Mouse (Mus musculus): Measurements from ENCODE around the gene Ccl3.

DNA sequence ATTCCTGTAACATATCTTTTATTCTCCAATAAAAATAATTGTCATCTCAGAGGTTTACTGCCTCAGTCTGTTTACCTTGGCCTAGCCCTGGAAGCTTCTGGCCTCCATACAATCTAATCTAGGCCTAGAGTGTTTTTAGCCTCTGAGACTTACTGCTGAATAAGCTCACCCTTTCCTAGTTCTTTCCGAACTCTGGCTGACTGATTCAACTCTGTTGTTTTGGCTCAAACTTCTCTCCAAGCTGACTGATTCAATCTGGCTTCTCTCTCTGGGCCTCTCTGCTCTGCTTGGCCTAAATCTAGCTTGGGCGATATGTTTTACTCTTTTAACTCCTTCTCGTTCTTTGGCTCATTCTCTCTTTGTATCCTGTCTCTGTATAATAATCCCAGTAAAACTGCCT, 50.2 kb downstream of the Ccl3 start:
- TF ChIP-seq CTCF (IDR thresholded peaks at IDR 0.05; ENCODE audit: low read depth) (no peak), EP300 (optimal IDR thresholded peaks at IDR 0.05) (no peak)

All from stomach, postnatal 0 days (tissue).